Mouse (Mus musculus): Measurements from ENCODE around the gene Actl7a. TPM values are rescaled to one million over a fixed set of nuclear protein-coding genes. Genes with fewer than 3 reads are reported as not detected.

The Actl7a gene
- polyA plus RNA-seq (2012; rRNA removed; ENCODE audit: low replicate concordance) = not detected in 2 replicates

DNA sequence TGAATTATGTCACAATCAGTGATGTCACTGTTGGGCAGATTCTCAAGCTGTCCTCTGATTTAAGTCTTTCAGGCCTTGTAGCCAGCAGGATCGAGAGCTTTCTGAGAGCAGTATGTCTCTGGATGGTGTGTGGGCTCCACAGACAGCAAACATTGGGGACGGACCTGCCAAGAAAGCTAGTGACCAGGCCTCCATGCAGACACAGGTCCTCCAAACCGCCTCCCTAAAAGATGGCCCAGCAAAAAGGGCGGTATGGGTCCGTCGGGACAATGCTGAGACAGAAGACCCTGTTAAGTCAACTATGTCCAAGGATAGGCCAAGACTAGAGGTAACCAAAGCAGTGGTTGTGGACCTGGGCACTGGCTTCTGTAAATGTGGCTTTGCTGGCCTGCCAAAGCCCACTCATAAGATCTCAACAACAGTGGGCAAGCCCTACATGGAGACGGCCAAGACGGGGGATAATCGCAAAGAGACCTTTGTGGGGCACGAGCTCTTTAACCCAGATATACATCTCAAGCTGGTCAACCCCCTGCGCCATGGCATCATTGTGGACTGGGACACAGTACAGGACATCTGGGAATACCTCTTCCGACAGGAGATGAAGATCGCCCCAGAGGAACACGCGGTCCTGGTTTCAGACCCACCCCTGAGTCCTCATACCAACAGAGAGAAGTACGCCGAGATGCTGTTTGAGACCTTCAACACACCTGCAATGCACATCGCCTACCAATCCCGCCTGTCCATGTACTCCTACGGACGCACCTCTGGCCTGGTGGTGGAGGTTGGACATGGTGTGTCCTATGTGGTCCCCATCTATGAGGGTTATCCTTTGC is at the start of gene Actl7a:
Gene Actl7a (plus strand): TSS at position 51 of the 833 bp plus-strand sequence.

DNA sequence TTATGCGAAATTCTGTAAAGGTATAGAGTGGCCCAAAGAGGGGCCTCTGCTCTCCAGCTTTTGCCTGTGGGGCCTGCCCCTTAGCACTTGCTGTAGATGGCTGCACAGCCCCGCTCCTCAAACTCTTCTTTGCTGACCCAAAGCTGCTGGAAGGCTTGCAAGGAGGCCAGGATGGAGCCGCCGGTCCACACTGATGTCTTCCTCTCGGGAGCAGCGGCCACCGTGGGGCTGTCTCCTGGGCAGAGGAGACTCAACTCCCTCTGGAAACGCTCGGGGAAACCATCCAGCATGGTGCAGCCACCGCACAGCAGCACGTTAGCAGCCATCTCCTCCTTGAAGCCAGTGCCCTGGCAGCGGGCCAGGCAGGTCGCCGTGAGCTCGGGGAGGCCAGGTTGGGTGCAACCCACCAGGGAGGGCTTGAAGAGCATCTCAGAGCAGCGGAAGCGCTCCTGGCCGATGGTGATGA is 3.2 kb upstream of the Actl7a start, which contains the start of gene Gm26657:
Gene Gm26657 (plus strand): TSS at position 51 of the 466 bp plus-strand sequence.

DNA sequence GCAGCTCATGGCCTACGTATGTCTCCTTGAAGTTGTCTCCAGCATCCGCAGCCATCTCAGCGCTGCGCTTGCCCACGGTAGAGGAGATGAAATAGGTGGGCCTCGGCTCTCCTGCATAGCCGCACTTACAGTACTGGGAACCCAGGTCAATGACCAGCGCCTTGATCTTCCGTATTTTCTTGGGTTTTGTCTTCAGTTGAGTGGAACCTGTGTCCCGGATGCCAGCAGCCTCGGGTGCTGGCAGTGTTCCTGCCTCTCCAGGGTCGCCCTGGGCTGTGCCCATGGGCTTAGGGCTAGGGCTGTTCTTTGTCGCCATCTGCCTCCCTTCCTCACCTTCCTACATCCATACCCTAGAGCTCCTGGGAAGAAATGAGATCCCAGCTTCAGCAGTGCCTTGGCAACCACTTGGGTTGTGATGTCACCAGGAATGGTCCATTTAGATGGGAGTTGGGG is 2.1 kb upstream of the Actl7a start, which contains the start of gene Actl7b:
Gene Actl7b (minus strand): TSS at position 403 of the 453 bp plus-strand sequence.

Other genes starting within 250 kb of the Actl7a start
- gene Gm26657, start 3.3 kb upstream of the Actl7a start, polyA plus RNA-seq (2012; rRNA removed; ENCODE audit: low replicate concordance) = not detected in 2 replicates
- 0.27 TPM in 1 of 2 replicates, not detected in the other for gene Actl7b, start 2.0 kb upstream of the Actl7a start, polyA plus RNA-seq (2012; rRNA removed; ENCODE audit: low replicate concordance)
- 3.7 and 4.6 TPM in 2 replicates for gene Elp1, start 58.9 kb downstream of the Actl7a start, polyA plus RNA-seq (2012; rRNA removed; ENCODE audit: low replicate concordance)
- gene Fam206a, start 58.9 kb downstream of the Actl7a start, polyA plus RNA-seq (2012; rRNA removed; ENCODE audit: low replicate concordance) = 0.87 and 1.4 TPM in 2 replicates
- 1.1 and 1.8 TPM in 2 replicates for gene Ctnnal1, start 121.8 kb downstream of the Actl7a start, polyA plus RNA-seq (2012; rRNA removed; ENCODE audit: low replicate concordance)
- gene Tmem245, start 204.0 kb downstream of the Actl7a start, polyA plus RNA-seq (2012; rRNA removed; ENCODE audit: low replicate concordance) = 3.3 and 3.5 TPM in 2 replicates
- gene Frrs1l, start 247.0 kb downstream of the Actl7a start, polyA plus RNA-seq (2012; rRNA removed; ENCODE audit: low replicate concordance) = 0.04 TPM in 1 of 2 replicates, not detected in the other